Mouse (Mus musculus): ENCODE measurements around the gene Erp27.

Erp27 gene

DNA sequence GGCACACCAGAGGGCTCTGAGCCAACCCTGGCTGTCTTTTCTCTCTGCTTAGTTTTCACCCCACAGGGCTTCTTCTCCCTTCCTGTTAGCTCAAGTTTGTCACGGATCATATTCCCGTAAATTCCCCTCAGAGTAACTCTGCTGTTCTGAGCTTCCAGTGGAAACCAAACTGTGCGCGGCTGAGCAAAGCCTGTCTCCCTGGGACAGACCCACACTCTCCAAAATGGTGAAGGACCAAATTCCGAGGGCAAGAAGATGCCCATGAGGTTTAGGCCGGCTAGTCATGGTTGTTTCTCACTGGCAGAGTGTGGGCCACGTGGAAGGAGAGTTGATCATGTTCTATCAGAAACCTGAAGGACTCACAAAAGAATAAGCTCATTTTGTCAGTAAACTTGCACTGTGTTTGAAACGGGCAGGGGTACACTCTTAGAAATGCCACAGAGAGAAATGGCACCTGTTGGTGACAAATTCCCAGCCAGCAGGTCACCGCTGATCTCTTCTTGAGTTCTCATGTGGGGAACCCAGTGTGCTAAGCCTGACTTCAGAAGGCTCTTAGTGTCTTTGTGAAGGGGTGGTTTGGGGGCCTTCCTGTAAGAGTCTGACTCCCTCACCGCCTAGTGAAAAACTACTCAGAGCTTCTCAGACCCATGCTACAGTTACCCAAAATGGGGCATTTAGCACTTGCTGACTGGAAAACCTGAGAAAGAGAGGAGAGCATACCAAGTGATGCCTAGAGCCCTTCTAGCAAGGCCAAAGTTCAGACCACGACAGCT, 18.4 kb upstream of the Erp27 start:
- in situ Hi-C loops (cut with MboI, MseI): loop anchor here (25.0 kb wide), 1 partner anchor 797 kb away; the partner anchor contains the start of gene Strap

DNA sequence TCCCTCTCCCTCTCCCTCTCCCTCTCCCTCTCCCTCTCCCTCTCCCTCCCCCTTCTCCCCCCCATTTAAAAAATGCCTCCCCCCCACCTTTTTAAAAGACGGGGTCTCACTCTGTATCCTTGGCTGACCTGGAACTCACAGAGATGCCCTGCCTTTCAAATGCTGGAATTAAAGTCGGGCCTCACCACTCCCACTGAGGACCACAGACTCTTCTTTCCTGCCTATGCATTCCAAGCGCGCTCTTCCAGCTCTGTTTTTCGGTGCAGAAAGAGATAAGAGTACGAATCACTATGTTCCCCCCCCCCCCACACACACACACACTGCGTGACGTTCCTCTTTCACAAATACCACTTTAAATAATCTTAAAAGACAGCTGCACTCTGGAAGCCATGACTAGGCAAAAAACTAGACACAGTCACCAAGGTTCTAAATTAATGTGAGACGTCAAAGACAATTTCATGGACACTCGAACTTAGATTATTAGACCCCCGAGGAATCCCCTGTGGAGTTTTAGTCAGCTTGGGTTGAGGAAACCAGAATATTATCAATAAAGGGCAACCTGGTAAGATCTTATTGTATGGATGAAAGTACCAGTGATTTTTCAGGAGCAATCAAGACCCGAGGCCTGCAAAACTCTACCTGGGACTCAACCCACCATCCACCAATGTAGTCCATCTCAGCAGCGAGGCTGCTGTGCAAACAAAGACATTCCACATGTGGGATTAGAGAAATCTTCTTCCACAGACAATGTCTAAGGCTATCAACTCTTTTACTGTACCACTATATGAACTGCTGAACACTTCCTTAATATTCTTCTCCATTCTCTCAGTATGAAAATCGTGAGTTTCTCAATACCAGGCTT, 17.6 kb upstream of the Erp27 start:
- in situ Hi-C loops (cut with MboI, MseI): loop anchor here (25.0 kb wide), 1 partner anchor 798 kb away; the partner anchor contains the start of gene Strap

GRCm38 (mm10) chr6:136938331-136939126, 16.5 kb upstream of the Erp27 start:
- in situ Hi-C loops (cut with MboI, MseI): loop anchor here (25.0 kb wide), 1 partner anchor 799 kb away; the partner anchor contains the start of gene Strap

GRCm38 (mm10) chr6:136937117-136937516, 15.1 kb upstream of the Erp27 start:
- in situ Hi-C loops (cut with MboI, MseI): loop anchor here (25.0 kb wide), 1 partner anchor 800 kb away; the partner anchor contains the start of gene Strap

DNA sequence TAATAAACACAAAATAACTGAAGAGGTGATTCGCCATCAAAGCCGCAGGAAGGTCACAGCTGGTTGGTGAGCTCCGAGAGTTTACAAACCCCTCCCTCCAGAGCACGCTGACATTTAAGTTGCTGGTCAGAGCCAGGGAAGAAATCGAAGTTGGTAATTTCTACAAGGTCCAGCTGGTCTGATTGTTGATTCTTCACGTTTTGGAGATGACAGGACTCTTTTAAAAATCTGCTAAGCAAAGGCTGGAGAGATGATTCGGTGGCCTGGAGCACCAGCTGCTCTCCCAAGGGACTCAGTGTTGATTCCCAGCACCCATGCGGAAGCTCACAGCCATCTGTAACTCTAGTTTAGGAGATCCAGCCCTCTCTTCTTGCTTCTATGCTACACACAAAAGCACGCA, 14.4 kb upstream of the Erp27 start:
- in situ Hi-C loops (cut with MboI, MseI): loop anchor here (25.0 kb wide), 1 partner anchor 801 kb away; the partner anchor contains the start of gene Strap

DNA sequence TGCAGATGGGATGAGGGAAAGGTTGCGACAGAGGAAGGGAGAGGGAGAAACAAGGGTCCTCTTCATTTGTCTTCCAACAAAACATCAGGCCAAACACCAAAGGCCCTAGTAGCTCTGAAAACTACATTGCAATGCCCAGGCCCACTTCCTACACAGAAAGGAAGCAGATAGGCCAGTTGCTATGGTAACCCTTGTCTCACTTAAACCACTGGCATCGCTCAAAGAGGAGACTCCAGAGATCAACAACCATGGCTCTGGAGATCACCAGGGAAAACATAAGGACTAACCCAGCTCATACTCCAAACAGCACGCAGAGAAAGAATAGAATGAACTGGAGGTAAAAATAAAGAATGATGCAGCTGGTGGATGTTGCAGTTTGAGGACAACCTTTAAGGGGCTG, 13.3 kb upstream of the Erp27 start:
- in situ Hi-C loops (cut with MboI, MseI): loop anchor here (25.0 kb wide), 1 partner anchor 802 kb away; the partner anchor contains the start of gene Strap

- in situ Hi-C loops (cut with MboI, MseI): loop anchor here (5.0 to 25.0 kb wide), 2 partner anchors 33 to 803 kb away; partner anchors contain the start of gene Strap
These were observed 12.1 kb upstream of the Erp27 start for GRCm38 (mm10) chr6:136934068-136934467.

DNA sequence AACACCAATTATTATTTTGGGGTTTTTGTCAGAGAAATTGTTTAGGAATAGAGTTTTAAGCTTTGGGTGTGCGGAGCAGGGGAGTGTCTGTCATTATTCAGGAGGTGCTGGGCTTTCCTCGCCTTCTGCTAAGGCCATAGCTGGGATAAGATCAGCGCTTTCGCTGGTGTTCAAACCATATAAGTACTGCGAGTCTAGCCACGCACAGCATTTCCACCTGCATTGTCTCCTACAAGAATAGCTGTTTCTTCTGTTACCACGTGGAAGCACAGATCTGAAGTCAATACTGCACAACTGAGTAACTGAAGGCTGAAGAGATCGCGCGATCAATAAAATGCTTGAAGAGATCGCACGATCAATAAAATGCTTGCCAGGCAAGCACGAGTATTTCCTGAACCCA, 9.3 kb upstream of the Erp27 start:
- in situ Hi-C loops (cut with MboI, MseI): loop anchor here (5.0 to 25.0 kb wide), 2 partner anchors 36 to 806 kb away; partner anchors contain the start of gene Strap

GRCm38 (mm10) chr6:136930677-136931076, 8.7 kb upstream of the Erp27 start:
- in situ Hi-C loops (cut with MboI, MseI): loop anchor here (5.0 to 25.0 kb wide), 2 partner anchors 37 to 807 kb away; partner anchors contain the start of gene Strap

- in situ Hi-C loops (cut with MboI, MseI): loop anchor here (10.0 to 25.0 kb wide), 2 partner anchors 403 to 810 kb away; partner anchors contain the start of gene Strap
These were observed 5.6 kb upstream of the Erp27 start for GRCm38 (mm10) chr6:136927626-136928025.

GRCm38 (mm10) chr6:136925049-136925448, 3.1 kb upstream of the Erp27 start:
- in situ Hi-C loops (cut with MboI, MseI): loop anchor here (10.0 to 25.0 kb wide), 2 partner anchors 400 to 812 kb away; partner anchors contain the start of gene Strap

GRCm38 (mm10) chr6:136923532-136923931, 1.6 kb upstream of the Erp27 start, which contains the start of gene Pde6h:
Gene Pde6h, plus strand, starts transcription at chr6:136923832.
- in situ Hi-C loops (cut with MboI, MseI): loop anchor here (10.0 kb wide), 1 partner anchor 399 kb away; no protein-coding TSS in a partner anchor

- in situ Hi-C loops (cut with MboI, MseI): loop anchor here (10.0 kb wide), 1 partner anchor 398 kb away; no protein-coding TSS in a partner anchor
These were observed 891 bp upstream of the Erp27 start for GRCm38 (mm10) chr6:136922871-136923270.

DNA sequence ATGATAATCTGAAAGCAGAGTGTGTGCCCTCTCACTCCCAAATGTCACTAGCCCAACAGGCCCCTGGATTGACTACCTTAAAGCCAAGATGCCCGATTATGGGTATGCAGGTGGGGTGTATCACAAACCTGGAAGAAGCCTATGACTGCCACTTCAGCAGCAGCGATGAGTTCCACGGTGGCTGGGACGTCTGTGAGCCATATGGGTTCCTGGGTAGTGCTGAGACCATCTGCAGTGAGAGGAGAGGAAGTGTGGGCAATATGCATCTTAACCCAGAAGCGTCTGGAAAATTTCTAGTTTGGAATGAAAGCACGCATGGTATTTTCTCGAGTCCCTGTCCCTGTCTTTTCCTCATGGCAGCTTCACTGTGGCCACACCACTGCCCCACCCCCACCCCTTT, 379 bp downstream of the Erp27 start:
- in situ Hi-C loops (cut with MboI, MseI): loop anchor here (10.0 kb wide), 1 partner anchor 397 kb away; no protein-coding TSS in a partner anchor

DNA sequence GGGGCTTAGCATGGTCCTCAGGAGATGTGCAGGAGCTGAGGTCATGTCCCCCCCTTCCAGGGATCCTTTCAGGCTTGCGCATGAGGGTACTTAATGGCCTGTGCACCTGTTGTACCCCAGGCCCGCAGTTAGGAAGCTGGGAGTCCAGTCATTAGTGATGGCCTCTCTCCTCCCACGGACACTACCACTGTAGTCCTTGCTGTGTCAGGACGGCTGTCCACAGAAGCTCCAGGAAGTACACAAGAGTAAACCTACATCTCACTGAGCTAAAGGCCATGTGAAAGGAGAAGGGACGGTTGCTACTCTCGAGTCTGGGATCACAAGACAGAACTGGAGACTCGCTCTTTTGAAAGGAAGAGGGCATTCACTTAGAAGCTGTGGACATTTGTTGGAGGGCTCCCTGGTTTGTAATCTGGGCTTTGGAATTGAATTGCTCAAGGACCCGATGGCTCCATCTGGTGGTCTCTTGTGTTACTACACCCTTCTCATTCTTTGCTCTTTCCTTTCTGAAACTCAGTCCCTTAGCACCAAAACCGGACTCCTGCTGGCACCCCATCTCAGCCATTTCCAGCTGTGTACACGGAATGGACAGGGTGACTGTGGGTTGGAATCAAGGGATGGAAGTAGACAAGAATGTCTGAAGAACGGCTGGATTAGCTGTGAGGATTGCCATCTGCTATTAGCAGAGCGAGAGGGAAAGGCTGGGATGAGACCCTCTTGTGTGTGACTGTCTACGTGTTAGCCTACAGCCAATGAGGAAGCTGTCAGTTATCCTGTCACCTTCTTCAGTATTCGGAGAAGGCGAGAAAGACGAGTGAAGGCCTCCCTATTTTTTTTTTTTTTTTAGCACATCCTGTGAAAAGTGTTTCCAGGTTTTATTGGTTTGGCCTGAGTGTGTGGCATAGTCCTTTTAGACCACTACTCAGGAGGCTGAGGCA, 1.4 kb downstream of the Erp27 start:
- in situ Hi-C loops (cut with MboI, MseI): loop anchor here (10.0 kb wide), 1 partner anchor 396 kb away; no protein-coding TSS in a partner anchor

GRCm38 (mm10) chr6:136917885-136918284, 4.1 kb downstream of the Erp27 start:
- in situ Hi-C loops (cut with MboI, MseI): no loop called here

DNA sequence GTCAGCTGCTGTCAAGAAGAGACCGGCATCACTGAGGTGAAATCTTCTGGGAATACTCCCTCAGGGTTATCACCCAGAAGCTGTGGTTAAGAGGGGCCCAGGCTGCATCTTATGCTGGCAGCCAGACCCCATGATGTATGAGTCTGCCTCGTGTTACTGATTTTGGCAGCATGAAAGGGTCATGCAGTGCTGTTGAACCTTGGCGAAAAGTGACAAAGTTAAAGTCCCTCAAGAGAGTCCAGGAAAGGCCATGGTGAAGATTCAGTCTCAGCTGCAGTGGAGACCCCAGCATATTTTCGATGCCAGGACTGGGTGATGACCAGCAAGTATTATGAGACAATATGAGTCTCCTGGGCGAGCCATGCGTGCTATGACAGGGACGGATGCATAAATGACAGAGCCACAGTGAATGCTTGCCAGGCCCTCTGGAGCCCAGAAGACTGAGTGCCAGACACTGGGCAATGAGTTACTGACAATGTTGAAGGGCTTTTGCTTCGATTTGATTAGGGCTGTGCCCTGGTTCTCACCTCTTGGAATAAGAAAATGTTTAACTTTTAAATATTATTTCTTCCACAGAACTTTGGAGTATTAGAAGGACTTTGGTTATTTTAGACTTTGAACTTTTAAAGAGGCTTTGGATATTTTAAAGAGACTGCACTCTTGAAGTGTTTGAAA, 6.1 kb downstream of the Erp27 start:
- in situ Hi-C loops (cut with MboI, MseI): no loop called here

DNA sequence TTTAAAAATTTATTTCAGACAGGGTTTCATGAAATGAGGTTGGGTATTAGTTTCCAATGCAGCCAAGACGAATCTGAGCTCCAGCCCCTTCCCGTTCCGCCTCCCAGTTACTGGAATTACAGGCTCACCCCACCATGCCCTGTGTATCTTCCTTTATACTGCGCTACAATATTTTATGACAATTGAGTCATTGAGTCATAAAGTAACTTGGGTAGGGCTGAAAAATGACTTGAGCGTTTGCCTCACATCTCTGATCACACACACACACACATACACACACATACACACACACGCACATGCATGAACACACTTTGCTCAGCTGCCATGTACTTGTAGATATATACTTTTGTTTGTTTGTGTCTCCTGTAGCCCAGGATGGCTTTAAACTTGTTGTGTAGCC, 7.7 kb downstream of the Erp27 start:
- in situ Hi-C loops (cut with MboI, MseI): loop anchor here (5.0 kb wide), 1 partner anchor 67 kb away; no protein-coding TSS in a partner anchor

Measured in T-helper 1 cell (primary cell).